Mouse (Mus musculus): Measurements from ENCODE around the gene Pibf1.

DNA sequence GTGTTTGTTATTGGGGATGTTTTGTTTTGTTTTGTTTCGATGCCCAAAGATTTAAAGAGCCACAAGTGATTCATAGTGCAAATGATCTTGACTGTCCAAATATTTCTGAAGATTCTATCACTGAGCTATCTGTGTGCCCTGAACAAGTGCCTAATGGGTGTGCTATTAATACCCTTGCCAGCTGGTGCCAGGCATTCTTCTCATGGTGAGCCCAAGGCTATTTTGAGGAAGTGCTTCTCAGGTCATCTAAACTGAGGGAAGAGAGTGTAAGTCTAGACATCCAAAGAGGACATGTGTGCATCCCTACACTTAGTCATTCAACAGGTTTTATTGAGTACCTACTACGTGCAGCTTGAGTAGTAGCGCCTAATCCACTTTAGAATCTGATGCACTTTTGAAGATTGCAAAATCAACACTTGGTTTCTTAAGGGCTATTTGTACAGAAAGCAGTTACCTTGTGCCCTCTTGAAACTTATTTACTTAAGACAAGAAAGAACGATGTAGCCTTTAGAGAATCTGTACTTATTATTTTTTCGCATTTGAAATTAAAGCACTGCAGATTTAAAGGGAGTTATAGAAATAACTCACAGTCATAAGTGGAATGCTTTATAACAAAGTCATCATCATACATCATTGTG, 91.0 kb downstream of the Pibf1 start:
- TF ChIP-seq CTCF (conservative IDR thresholded peaks at IDR 0.05; ENCODE audit: low read length): no peak
- no peak for TF ChIP-seq NANOG (IDR thresholded peaks at IDR 0.05; ENCODE audit: borderline replicate concordance, low read length)
- TF ChIP-seq POU5F1 (IDR thresholded peaks at IDR 0.05; ENCODE audit: borderline replicate concordance, low read length): no peak
